Mouse (Mus musculus) erythroblast, embryonic 14.5 days (primary cell): ENCODE data around the gene Kcnh2.

Experiments
- GATA1 ChIP-seq: IDR thresholded peaks from 2 replicates; pipeline ENCODE4 v1.6.1; 2012; ENCODE audit warnings: low read length, inconsistent platforms, mixed read lengths
- TAL1 ChIP-seq: IDR thresholded peaks from 3 replicates; pipeline ENCODE4 v1.6.1; 2012; ENCODE audit warnings: low read length, inconsistent platforms, mixed read lengths

DNA sequence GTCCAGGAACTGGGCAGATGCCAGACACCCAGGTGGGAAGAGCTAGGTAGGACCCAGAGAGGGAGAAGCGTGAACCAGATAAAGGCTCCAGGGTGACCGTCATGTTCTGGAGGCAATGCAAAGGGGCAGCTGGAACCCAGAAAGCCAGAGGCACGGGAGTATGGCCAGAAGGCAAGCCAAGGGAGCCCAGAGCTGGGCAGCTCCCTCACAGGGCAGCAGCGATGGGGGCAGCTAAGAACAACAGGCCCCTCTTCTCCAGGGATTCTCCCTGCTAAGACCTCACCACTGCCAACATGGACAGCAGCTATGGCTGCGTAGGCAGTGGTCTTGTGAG lies 21.5 kb downstream of the Kcnh2 start:
- TF ChIP-seq TAL1: no peak
- no peak for TF ChIP-seq GATA1
